Mouse (Mus musculus): ENCODE results near the gene Ift80. TPM values are rescaled to one million over a fixed set of nuclear protein-coding genes. Genes with fewer than 3 reads are reported as not detected.
"Not testable (repeated sequence)": the region's sequence is repeated elsewhere in the genome, so short reads cannot be mapped to it uniquely, and the experiment has no call there.

The Ift80 gene
- total and polyA plus RNA-seq, 3 experiments = 0.56 to 66.1 (median 17.6) TPM

GRCm38 (mm10) chr3:68936709-68937108 lies 67.7 kb downstream of the Ift80 start:
- H3K4me1 ChIP-seq (ENCODE audit: insufficient read depth, low read depth, low read length) = no peaks in the 10 kb centered on the region
- ATAC-seq (ENCODE audit: extremely low read depth, insufficient number of reproducible peaks, low FRiP score, poor library complexity, severe bottlenecking) (no peak), DNase-seq (ENCODE audit: low spot score) (no peak)
- H3K36me3 ChIP-seq (replicated peaks) = peaks cover 39% of the 10 kb centered on the region
- H3K9me3 ChIP-seq (replicated peaks) = no peaks in the 10 kb centered on the region
- H3K27me3 ChIP-seq (ENCODE audit: insufficient read depth, low read length) = no peaks in the 10 kb centered on the region
- H3K4me3 ChIP-seq (ENCODE audit: low read depth, low read length) = no peak overlapping the region
- TF ChIP-seq GATA1 (IDR thresholded peaks at IDR 0.05; ENCODE audit: borderline replicate concordance, low read length) (no peak), CTCF (IDR thresholded peaks at IDR 0.05; ENCODE audit: low read depth, low read length) (no peak), POLR2AphosphoS5 (IDR thresholded peaks at IDR 0.05; ENCODE audit: insufficient replicate concordance, low read depth, low read length) (no peak)

DNA sequence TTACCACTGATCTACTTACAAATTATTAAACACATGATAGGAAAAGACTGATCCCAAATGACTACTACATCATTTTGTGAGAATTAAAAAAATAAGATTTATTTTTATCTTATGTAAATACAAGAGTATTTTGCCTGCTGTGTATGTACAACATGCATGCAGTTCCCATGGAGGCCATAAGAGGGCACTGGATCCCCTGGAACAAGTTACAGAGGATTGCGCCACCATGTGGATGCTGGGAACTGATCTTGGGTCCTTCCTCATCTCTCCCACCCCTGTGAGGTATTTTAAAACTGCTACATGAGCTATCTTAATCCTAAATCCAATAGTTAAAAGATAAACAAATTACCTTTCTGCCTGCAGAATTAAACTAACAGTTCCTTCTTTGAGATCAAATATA lies 68.9 kb downstream of the Ift80 start:
- DNase-seq (ENCODE audit: low spot score) (no peak), ATAC-seq (ENCODE audit: extremely low read depth, insufficient number of reproducible peaks, low FRiP score, poor library complexity, severe bottlenecking) (no peak; the same call in 1 of the 2 replicates)
- no peak overlapping the region for H3K4me3 ChIP-seq (ENCODE audit: low read depth, low read length)
- no peaks in the 10 kb centered on the region for H3K27me3 ChIP-seq (ENCODE audit: insufficient read depth, low read length)
- no peaks in the 10 kb centered on the region for H3K9me3 ChIP-seq (replicated peaks)
- TF ChIP-seq CTCF (IDR thresholded peaks at IDR 0.05; ENCODE audit: low read depth, low read length) (0 out of 2 replicates have a peak, but pooled peaks have one; percentile 9), GATA2 (IDR thresholded peaks at IDR 0.05; ENCODE audit: borderline replicate concordance, low read depth, low read length) (no peak)
- no peaks in the 10 kb centered on the region for H3K4me1 ChIP-seq (ENCODE audit: insufficient read depth, low read depth, low read length)
- H3K36me3 ChIP-seq (replicated peaks) = peaks cover 36% of the 10 kb centered on the region

DNA sequence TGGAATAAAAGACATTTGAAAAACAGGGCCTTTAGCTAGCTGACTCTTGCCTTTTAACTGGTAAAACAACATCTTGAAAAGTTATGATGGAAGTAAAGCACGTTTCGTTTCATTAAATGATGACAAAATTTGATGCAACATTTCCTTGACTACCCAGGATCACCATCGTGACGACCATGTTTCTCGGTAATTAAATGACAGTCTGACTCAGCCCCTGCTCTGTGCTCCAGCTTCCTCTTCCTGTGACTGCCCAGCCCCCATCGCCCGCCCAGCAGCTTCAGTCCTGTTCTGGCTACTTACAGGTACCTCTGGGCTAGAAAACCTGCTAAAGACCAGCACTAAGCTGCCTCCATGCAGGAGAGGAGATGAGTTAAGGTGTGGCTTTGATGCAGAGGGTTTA lies 70.1 kb downstream of the Ift80 start:
- Histone ChIP-seq H3K4me1 (ENCODE audit: insufficient read depth, low read depth, low read length) (no peaks in the 10 kb centered on the region), H3K27me3 (ENCODE audit: insufficient read depth, low read length) (no peaks in the 10 kb centered on the region), H3K4me3 (ENCODE audit: low read depth, low read length) (no peak overlapping the region), H3K9me3 (replicated peaks) (no peaks in the 10 kb centered on the region), H3K36me3 (replicated peaks) (peaks cover 38% of the 10 kb centered on the region)
- DNase-seq (ENCODE audit: low spot score) = no peak
- TF ChIP-seq GATA1 (IDR thresholded peaks at IDR 0.05; ENCODE audit: borderline replicate concordance, low read length) (no peak), CTCF (IDR thresholded peaks at IDR 0.05; ENCODE audit: low read depth, low read length) (no peak), GATA2 (IDR thresholded peaks at IDR 0.05; ENCODE audit: borderline replicate concordance, low read depth, low read length) (no peak)
- no peak for ATAC-seq (ENCODE audit: extremely low read depth, insufficient number of reproducible peaks, low FRiP score, poor library complexity, severe bottlenecking)

- peaks cover 31% of the 10 kb centered on the region for H3K36me3 ChIP-seq (replicated peaks)
- DNase-seq (ENCODE audit: low spot score) (no peak), ATAC-seq (ENCODE audit: extremely low read depth, insufficient number of reproducible peaks, low FRiP score, poor library complexity, severe bottlenecking) (no peak)
- TF ChIP-seq GATA2 (IDR thresholded peaks at IDR 0.05; ENCODE audit: borderline replicate concordance, low read depth, low read length) = no peak
- TF ChIP-seq GATA1 (IDR thresholded peaks at IDR 0.05; ENCODE audit: borderline replicate concordance, low read length) = no peak
- no peak for TF ChIP-seq TAL1 (conservative IDR thresholded peaks at IDR 0.05; ENCODE audit: low read depth, low read length)
- TF ChIP-seq CTCF (IDR thresholded peaks at IDR 0.05; ENCODE audit: low read depth, low read length) = no peak
- no peak for TF ChIP-seq POLR2AphosphoS5 (IDR thresholded peaks at IDR 0.05; ENCODE audit: insufficient replicate concordance, low read depth, low read length)
- H3K9me3 ChIP-seq (replicated peaks) = no peaks in the 10 kb centered on the region
- H3K4me1 ChIP-seq (ENCODE audit: insufficient read depth, low read depth, low read length) = no peaks in the 10 kb centered on the region
- H3K27me3 ChIP-seq (ENCODE audit: insufficient read depth, low read length) = no peaks in the 10 kb centered on the region
- H3K4me3 ChIP-seq (ENCODE audit: low read depth, low read length) = no peak overlapping the region
Observed at GRCm38 (mm10) chr3:68928619-68929018, 75.8 kb downstream of the Ift80 start.

DNA sequence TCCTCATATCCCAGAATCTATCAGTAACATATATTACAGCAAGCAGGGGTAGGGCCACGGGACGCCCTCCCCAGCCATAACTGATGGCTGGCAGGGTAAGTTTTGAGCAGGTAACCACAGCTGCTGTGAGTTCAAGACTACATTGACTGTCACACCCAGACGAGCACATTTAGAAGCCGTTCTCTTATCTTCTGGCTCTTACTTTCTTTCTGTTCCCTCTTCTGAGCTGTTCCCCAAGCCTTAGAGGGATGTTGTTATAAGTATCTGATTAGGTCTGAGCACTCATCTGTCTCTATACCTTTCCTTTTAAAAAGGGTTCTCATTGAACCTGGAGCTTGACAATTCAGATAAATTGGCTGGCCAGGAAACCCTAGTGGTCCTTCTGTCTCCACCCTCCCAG lies 96.9 kb downstream of the Ift80 start:
- ATAC-seq (ENCODE audit: extremely low read depth, insufficient number of reproducible peaks, low FRiP score, poor library complexity, severe bottlenecking) (no peak), DNase-seq (ENCODE audit: low spot score) (no peak)
- H3K9me3 ChIP-seq (replicated peaks) = no peaks in the 10 kb centered on the region
- H3K36me3 ChIP-seq (replicated peaks) = peaks cover 5% of the 10 kb centered on the region
- H3K27me3 ChIP-seq (ENCODE audit: insufficient read depth, low read length) = no peaks in the 10 kb centered on the region
- TF ChIP-seq CTCF (IDR thresholded peaks at IDR 0.05; ENCODE audit: low read depth, low read length) (no peak), GATA1 (IDR thresholded peaks at IDR 0.05; ENCODE audit: borderline replicate concordance, low read length) (no peak), POLR2AphosphoS5 (IDR thresholded peaks at IDR 0.05; ENCODE audit: insufficient replicate concordance, low read depth, low read length) (no peak), TAL1 (conservative IDR thresholded peaks at IDR 0.05; ENCODE audit: low read depth, low read length) (no peak), GATA2 (IDR thresholded peaks at IDR 0.05; ENCODE audit: borderline replicate concordance, low read depth, low read length) (no peak)
- H3K4me3 ChIP-seq (ENCODE audit: low read depth, low read length) = no peak overlapping the region
- no peaks in the 10 kb centered on the region for H3K4me1 ChIP-seq (ENCODE audit: insufficient read depth, low read depth, low read length)

GRCm38 (mm10) chr3:68904902-68905778 lies 99.2 kb downstream of the Ift80 start:
- no peak for DNase-seq (ENCODE audit: low spot score)
- H3K4me3 ChIP-seq (ENCODE audit: low read depth, low read length) = no peak overlapping the region
- TF ChIP-seq TAL1 (conservative IDR thresholded peaks at IDR 0.05; ENCODE audit: low read depth, low read length) = no peak
- no peak for TF ChIP-seq GATA2 (IDR thresholded peaks at IDR 0.05; ENCODE audit: borderline replicate concordance, low read depth, low read length)
- no peak for TF ChIP-seq POLR2AphosphoS5 (IDR thresholded peaks at IDR 0.05; ENCODE audit: insufficient replicate concordance, low read depth, low read length)
- TF ChIP-seq GATA1 (IDR thresholded peaks at IDR 0.05; ENCODE audit: borderline replicate concordance, low read length) = no peak
- TF ChIP-seq CTCF (IDR thresholded peaks at IDR 0.05; ENCODE audit: low read depth, low read length) = no peak
- ATAC-seq (ENCODE audit: extremely low read depth, insufficient number of reproducible peaks, low FRiP score, poor library complexity, severe bottlenecking) = no peak
- H3K36me3 ChIP-seq (replicated peaks) = no peaks in the 10 kb centered on the region
- H3K9me3 ChIP-seq (replicated peaks) = no peaks in the 10 kb centered on the region
- H3K4me1 ChIP-seq (ENCODE audit: insufficient read depth, low read depth, low read length) = no peaks in the 10 kb centered on the region
- H3K27me3 ChIP-seq (ENCODE audit: insufficient read depth, low read length) = no peaks in the 10 kb centered on the region

- ATAC-seq (ENCODE audit: extremely low read depth, insufficient number of reproducible peaks, low FRiP score, poor library complexity, severe bottlenecking) = peak; percentile 34; the same call in 1 of the 2 replicates
- not testable (repeated sequence) for H3K9me3 ChIP-seq (replicated peaks); H3K36me3 ChIP-seq (replicated peaks); H3K4me1 ChIP-seq (ENCODE audit: insufficient read depth, low read depth, low read length); DNase-seq (ENCODE audit: low spot score); H3K4me3 ChIP-seq (ENCODE audit: low read depth, low read length); H3K27me3 ChIP-seq (ENCODE audit: insufficient read depth, low read length)
Observed at GRCm38 (mm10) chr3:68902636-68903035, 101.7 kb downstream of the Ift80 start.

Measured in G1E (cell line).